Mouse (Mus musculus): ENCODE measurements around the gene Olfr1388.

- no peak for TF ChIP-seq CTCF (IDR thresholded peaks at IDR 0.05; ENCODE audit: control insufficient read depth, insufficient read depth, insufficient replicate concordance, low read depth, low read length)
- TF ChIP-seq POLR2A (IDR thresholded peaks at IDR 0.05; ENCODE audit: control insufficient read depth, low read depth, low read length), result no peak
These were observed 25.9 kb upstream of the Olfr1388 start for GRCm38 (mm10) chr11:49410540-49410939.
